Mouse (Mus musculus): Measurements from ENCODE around the gene Grin3b.
"Not testable (repeated sequence)": the region's sequence is repeated elsewhere in the genome, so short reads cannot be mapped to it uniquely, and the experiment has no call there.

Gene Grin3b

DNA sequence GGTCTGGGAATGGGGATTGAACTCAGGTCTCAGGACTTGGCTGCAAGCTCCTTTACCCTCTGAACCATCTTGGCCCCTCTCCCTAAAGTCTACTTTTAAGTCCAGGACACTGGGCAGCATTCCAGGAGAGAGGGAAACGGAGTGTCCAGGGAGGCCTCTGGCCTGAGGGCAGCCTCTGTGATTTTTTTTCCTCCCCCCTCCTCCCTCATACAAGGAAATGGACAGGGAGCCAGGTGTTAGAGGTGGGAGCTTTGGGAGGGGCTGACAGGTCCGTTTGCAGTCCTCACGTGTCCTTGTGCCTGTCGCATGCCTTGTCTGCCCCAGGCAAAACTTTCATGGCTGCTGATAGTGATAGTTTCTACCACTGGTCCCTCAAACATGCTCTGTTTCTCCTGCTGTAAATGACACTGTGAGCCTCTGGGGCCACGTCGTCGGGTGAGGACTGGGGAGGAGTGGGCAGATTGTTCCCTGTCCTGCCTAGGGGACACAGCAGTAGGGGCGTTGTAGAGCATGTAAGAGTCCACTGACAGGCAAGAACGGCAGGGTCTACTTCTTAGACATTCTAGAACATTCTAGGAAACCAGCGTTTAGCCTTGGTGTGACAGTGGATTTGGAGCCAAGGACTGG is 34.1 kb upstream of the Grin3b start:
- DNase-seq (ENCODE audit: low read depth): no peak

DNA sequence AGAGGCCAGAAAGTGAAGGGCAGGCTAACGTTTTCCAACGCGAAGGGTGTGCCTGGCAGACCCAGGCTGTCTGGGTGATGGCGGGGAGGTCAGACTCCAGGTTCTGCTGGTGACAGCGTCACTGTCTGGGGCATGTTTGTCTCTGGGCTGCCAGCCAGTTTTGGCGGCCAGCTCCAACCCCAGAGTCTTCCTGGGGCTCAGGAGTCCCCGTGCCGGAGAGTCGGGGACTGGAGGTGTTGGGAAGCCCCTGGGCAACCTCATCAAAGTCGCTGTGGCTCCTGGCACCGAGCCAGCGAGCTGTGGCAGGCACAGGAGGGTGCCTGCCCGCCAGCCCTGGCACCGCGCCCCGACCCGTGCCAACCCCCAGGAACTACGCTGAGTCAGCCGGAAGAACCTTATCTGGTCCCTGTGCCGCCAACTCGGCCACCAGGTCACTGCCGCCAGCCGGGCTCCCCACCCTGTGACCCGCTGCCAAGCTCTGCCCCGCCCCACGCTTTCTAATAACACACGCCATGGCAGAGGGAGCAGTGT is 33.5 kb upstream of the Grin3b start:
- no peak for DNase-seq (ENCODE audit: low read depth)

DNA sequence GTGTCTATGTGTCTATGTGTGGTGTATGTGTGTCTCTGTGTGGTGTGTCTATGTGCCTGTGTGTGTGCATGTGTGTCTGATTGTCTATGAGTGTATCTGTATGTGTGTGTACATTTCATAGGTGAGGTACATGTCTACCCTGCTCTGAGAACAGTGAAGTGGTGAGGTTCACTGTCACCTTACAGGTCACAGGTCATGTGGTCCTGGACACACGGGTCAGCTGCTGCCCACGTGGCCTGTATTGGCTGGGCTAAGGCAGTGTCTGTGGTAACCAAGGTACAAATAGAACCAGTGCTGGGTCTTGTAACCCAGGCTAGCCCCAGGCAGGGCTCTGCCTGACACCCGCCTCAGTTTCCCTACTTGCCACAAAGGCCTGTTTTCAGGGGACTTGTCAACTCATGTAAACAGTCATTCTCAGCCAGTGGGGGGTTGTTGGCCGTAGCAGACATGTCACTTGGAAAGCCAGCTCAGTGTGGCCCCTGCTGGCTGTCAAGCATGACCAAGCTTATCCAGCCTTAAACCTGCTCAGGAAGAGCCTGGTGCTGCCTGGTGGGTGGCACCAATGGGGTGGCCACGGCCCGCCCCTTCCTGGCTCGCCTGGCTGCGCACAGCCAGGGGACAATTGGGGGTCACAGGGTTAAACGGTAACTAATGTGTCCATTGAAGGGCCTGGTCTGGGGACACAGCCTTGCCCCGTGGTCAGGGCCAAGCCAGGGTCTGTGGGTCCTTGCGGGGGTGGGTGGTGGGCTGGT is 32.6 kb upstream of the Grin3b start:
- no peak for DNase-seq (ENCODE audit: low read depth)

- DNase-seq (ENCODE audit: low read depth): no peak
Observed at GRCm38 (mm10) chr10:79940749-79941148, 29.8 kb upstream of the Grin3b start.

DNA sequence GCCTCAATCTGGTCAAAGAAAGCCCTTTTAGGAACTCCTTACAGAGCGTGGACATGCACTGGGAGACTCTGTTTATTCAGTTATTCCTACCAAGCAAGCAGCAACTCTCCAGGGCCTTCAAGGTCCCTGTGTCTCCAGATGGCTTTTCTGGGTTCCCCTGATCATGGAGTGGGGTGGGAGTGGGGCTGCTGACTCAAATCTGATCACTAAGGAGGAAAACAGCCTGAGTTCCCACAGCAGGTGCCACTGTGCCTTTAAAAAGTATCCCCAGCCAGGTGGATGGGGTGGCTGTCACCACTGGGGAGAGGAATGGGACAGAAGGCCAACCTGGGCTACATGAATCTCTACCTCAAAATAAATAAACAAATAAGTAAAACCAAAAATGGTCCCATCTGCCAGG is 27.5 kb upstream of the Grin3b start:
- DNase-seq (ENCODE audit: low read depth): no peak

DNA sequence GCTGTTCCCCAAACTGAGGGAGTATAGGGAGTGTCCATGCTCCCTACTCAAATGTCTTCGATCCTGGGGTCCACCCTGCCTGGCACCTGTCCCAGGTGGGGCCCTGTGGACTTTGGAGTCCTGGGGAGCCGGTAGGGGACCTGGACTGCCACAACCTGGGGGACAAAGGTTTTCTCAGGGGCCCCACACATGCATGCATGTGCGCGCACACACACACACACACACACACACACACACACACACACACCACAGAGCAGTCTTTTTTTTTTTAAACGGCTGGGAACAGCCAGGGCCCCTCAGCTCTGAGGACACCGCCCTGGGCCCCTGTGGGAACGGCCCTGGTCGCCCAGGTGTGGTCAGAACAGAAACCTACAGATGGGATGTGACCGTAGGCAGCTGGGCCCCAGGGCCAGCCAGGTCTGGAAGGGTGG is 27.0 kb upstream of the Grin3b start:
- no peak for DNase-seq (ENCODE audit: low read depth)

- no peak for DNase-seq (ENCODE audit: low read depth)
Observed at GRCm38 (mm10) chr10:79945507-79946234, 24.8 kb upstream of the Grin3b start.

DNA sequence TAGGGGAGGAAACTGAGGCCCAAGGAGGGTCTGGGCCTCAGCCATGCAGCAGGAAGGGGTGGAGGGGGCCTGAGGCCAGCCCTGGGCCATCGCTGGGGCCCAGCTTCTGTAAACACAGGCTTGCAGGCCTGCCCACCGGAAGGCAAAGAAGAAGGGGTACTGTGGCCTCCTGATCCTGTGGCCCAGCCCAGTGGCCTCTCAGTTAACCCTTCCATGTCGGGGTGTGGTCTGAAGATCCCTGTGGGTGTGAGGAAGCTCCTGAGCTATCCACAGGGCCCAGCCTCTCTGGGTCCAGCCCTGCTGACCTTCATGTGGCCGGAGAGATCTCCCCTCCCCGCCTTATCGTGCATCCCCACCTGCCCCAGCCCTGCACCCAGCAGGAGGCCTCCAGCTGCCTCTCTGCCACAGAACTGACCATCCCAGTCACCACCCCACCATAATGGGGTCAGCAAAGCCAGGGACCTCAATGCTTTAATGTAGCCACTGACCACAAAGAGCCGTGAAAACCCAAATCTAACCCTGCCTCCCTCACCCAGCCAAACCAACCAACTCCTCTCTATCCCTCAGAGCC is 23.7 kb upstream of the Grin3b start:
- no peak for DNase-seq (ENCODE audit: low read depth)

DNA sequence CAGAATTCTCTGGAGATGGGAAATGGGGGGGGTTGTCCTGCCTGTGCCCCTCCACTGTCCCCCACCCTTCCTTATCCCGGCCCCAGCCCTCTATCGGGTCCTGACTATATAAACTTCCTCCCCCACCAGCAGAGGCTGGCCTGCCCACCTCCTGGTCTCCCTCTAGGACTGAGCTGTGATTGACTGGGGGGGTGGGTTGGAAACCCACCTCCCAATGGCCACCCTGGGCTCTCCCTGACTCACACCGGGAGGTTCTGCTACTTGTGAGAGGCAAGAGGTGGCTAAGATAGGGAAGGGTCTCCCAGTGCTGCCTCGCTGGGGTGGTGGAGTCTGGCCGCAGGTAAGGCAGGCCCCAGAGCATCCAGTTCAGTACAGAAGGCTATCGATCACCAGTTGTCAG is 23.0 kb upstream of the Grin3b start:
- no peak for DNase-seq (ENCODE audit: low read depth)

DNA sequence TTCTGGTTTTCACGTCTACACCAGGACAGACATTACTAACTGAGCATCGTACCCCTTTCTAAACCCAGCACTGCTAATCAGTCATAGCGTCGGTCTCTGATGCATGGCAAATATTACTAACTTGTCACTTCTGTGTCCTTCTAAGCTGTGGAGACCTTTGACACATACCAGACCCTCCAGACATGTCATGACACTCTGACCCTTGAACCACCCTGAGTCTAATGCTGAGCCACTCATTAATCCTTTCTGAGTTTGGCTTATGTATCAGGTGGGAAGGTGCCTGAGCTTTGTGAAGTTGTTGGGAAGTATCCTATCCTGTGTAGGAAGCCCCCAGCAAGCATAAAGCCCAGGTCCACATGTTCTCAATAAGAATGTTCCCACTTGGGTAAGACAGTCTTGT is 20.6 kb upstream of the Grin3b start:
- no peak for DNase-seq (ENCODE audit: low read depth)

DNA sequence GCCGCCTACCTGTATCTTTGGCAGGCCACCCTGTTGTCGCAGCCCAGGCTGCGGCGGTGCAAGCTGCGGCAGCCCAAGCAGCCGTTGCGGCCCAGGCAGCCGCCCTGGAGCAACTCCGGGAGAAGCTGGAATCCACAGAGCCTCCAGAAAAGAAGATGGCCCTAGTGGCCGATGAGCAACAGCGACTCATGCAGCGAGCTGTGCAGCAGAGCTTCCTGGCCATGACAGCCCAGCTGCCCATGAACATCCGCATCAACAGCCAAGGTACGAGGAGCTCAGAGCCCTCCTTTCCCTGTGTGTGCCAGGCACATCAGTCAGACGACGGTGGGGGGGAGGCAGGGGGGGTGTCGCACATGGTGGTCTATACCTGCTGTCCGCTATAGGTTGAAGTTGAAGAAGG is 19.9 kb upstream of the Grin3b start:
- DNase-seq (ENCODE audit: low read depth): no peak

GRCm38 (mm10) chr10:79953946-79954345 is 16.6 kb upstream of the Grin3b start:
- DNase-seq (ENCODE audit: low read depth): no peak

- no peak for DNase-seq (ENCODE audit: low read depth)
Observed at GRCm38 (mm10) chr10:79955691-79956090, 14.8 kb upstream of the Grin3b start.

DNA sequence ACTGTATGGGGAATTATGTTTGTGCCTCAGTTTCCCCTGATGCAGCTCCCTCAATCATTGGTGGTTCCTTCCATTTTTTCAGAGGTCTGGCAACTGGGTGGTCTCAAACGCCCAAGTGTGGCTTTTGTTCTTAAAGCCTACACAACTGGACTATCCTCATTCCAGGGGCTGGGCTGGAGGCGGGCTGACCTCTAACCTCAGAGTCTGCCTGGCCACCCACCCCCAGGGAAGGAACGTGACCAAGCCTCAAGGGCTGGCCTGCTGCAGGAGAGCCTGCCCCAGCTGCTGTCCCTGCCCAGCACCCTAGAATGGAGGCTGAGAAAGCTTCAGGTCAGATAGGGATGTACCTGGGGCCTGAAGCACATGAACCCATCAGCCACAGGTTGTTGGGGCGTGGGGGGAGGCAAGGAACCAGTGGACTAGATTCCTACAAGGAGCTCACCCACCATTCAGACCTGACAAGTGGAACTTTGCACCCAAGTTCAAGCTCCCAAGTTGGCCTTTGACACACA is 13.8 kb upstream of the Grin3b start:
- no peak for DNase-seq (ENCODE audit: low read depth)

DNA sequence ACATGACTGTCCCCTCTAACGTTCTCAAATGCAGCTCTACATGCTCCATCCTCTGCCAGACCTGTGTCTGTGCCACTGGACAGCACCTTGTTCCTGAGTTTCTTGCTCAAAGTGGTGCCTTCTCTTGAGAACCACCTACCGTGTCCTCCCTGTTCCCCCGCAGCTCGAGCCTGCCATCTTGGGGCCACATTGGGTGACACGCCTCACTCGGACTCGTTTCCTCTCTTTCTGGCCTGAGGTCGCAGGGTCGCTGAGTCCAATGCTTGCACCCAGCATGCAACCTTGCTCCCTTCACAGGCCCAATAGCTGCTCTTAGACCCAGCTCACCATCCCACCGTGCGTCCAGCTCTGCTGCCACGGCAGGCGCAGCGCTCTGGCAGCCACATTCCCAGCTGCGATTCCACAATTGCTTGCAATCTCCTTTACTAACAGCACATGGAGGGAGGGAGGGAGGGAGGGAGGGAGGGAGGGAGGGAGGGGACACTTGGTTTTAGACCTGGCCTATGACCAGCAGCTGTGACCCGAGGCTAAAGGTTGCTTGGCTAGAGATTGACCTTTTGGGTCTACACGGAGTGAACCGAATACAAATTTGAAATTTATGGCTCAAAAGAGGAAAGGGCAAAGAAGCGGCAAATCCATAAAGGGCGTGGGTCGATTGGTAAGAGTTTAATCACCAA is 12.2 kb upstream of the Grin3b start:
- no peak for DNase-seq (ENCODE audit: low read depth)

GRCm38 (mm10) chr10:79959412-79959811 is 11.1 kb upstream of the Grin3b start:
- not testable (repeated sequence) for DNase-seq (ENCODE audit: low read depth)

DNA sequence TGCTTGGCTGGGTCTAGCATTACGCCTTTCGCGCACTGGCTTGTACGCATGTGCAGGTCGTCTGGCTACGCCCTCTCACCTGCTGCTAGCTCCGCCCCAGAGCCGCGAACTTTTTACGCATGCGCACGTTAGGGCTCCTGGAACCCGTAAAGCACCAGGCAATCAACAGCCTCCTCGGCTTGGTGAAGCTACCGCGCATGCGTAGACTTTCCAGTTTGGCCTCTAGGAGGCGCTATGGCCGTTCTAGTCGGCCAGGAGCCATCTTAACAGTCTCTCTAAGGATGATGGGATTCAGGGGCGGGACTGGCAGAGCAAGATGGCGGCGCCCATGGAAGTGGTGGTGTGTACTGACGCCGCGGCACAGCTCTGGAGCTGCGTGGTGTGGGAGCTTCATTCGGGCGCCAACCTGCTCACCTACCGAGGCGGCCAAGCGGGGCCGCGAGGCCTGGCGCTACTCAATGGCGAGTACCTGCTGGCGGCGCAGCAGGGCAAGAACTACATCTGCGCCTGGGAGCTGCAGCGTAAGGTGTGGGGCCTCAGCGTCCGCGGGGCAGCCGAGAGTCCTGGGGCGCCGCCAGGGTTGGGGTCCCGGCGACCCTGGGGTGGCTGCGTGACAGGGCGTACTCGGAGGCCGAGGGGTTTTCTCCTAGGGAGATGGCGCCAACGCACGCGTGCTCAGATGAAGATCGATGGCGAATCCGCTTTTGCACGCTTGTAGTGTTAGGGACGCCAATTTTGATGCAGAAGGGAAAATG is 10.5 kb upstream of the Grin3b start, which contains the start of gene Wdr18:
TSS of gene Wdr18 (plus strand) at position 306 of the 755 bp plus-strand sequence.
- DNase-seq (ENCODE audit: low read depth): peak; percentile 100

GRCm38 (mm10) chr10:79960671-79961294 is 9.7 kb upstream of the Grin3b start:
- DNase-seq (ENCODE audit: low read depth): no peak

GRCm38 (mm10) chr10:79964727-79965126 is 5.8 kb upstream of the Grin3b start:
- no peak for DNase-seq (ENCODE audit: low read depth)

GRCm38 (mm10) chr10:79965325-79965724 is 5.2 kb upstream of the Grin3b start:
- no peak for DNase-seq (ENCODE audit: low read depth)

Data from fibroblast of lung, adult 2 months (primary cell).